Mouse (Mus musculus) macrophage (primary cell): Measurements from ENCODE around the gene Ncaph2. TPM values are rescaled to one million over a fixed set of nuclear protein-coding genes. Genes with fewer than 3 reads are reported as not detected.

Experiments
- polyA plus RNA-seq: library from polyadenylated mRNA; stranded (reverse); fragments of 250-400 nt; gene quantifications from 3 replicates; pipeline ENCODE4 v1.2.4, GENCODE M21; 2018; ENCODE audit warnings: inconsistent platforms

Gene Ncaph2
- polyA plus RNA-seq, 1 experiment from 2014 or later = 37.1 TPM

Other genes with a start within 250 kb of the Ncaph2 start
- 4.1 to 8.3 TPM (median 6.3 TPM) in 3 replicates for gene Tubgcp6, start 232.6 kb upstream of the Ncaph2 start, polyA plus RNA-seq
- gene Hdac10, start 227.0 kb upstream of the Ncaph2 start, polyA plus RNA-seq = 3.9 to 7.2 TPM (median 5.5 TPM) in 3 replicates
- gene Mapk12, start 215.0 kb upstream of the Ncaph2 start, polyA plus RNA-seq = 0.09 TPM in 1 of 3 replicates, not detected in the others
- 0.79 to 2.1 TPM (median 1.5 TPM) in 3 replicates for gene Mapk11, start 206.1 kb upstream of the Ncaph2 start, polyA plus RNA-seq
- 226 to 333 TPM (median 246 TPM) in 3 replicates for gene Plxnb2, start 174.9 kb upstream of the Ncaph2 start, polyA plus RNA-seq
- gene Dennd6b, start 159.2 kb upstream of the Ncaph2 start, polyA plus RNA-seq = 0.80 to 2.0 TPM (median 1.1 TPM) in 3 replicates
- 15.7 to 23.8 TPM (median 17.1 TPM) in 3 replicates for gene Ppp6r2, start 144.2 kb upstream of the Ncaph2 start, polyA plus RNA-seq
- 25.5 to 41.4 TPM (median 33.6 TPM) in 3 replicates for gene Sbf1, start 40.4 kb upstream of the Ncaph2 start, polyA plus RNA-seq
- not detected in 3 replicates for gene Adm2, start 33.0 kb upstream of the Ncaph2 start, polyA plus RNA-seq
- not detected in 3 replicates for gene Miox, start 21.3 kb upstream of the Ncaph2 start, polyA plus RNA-seq
- gene Lmf2, start 60 bp upstream of the Ncaph2 start, polyA plus RNA-seq = 19.8 to 30.4 TPM (median 23.9 TPM) in 3 replicates
- gene Sco2, start 18.1 kb downstream of the Ncaph2 start, polyA plus RNA-seq = 8.7 to 28.2 TPM (median 22.9 TPM) in 3 replicates
- gene Tymp, start 21.3 kb downstream of the Ncaph2 start, polyA plus RNA-seq = 0.43 to 1.6 TPM (median 0.93 TPM) in 3 replicates
- not detected in 3 replicates for gene Odf3b, start 23.6 kb downstream of the Ncaph2 start, polyA plus RNA-seq
- not detected in 3 replicates for gene Klhdc7b, start 29.2 kb downstream of the Ncaph2 start, polyA plus RNA-seq
- gene Syce3, start 54.8 kb downstream of the Ncaph2 start, polyA plus RNA-seq = not detected in 3 replicates
- gene Cpt1b, start 70.1 kb downstream of the Ncaph2 start, polyA plus RNA-seq = 0.24 to 0.79 TPM in 2 of 3 replicates, not detected in the other
- 0.40 to 0.83 TPM (median 0.54 TPM) in 3 replicates for gene C730034F03Rik, start 73.9 kb downstream of the Ncaph2 start, polyA plus RNA-seq
- gene Gm44502, start 74.0 kb downstream of the Ncaph2 start, polyA plus RNA-seq = 0.07 to 0.42 TPM in 2 of 3 replicates, not detected in the other
- 26.6 to 54.6 TPM (median 36.7 TPM) in 3 replicates for gene Chkb, start 74.2 kb downstream of the Ncaph2 start, polyA plus RNA-seq
- gene Mapk8ip2, start 98.2 kb downstream of the Ncaph2 start, polyA plus RNA-seq = not detected in 3 replicates
- 18.4 to 33.2 TPM (median 20.7 TPM) in 3 replicates for gene Arsa, start 121.7 kb downstream of the Ncaph2 start, polyA plus RNA-seq
- gene Shank3, start 143.9 kb downstream of the Ncaph2 start, polyA plus RNA-seq = not detected in 3 replicates
- gene Acr, start 212.6 kb downstream of the Ncaph2 start, polyA plus RNA-seq = not detected in 3 replicates
- 4.3 to 7.5 TPM (median 6.2 TPM) in 3 replicates for gene Rabl2, start 236.2 kb downstream of the Ncaph2 start, polyA plus RNA-seq